Mouse (Mus musculus) liver, adult 2 months (tissue): ENCODE results near the gene Pard3.

Experiments used
- CTCF ChIP-seq: fragments of 200-500 bp; IDR thresholded peaks from 2 replicates; pipeline ENCODE4 v1.5.1; 2011; ENCODE audit warnings: low read depth, low read length, control low read depth
- POLR2A ChIP-seq: fragments of 200-500 bp; IDR thresholded peaks from 2 replicates; pipeline ENCODE4 v1.6.1; 2011; ENCODE audit warnings: low read length, control low read depth; ENCODE audit not compliant: insufficient read depth; ENCODE audit errors: extremely low read depth

- TF ChIP-seq CTCF (no peak), POLR2A (no peak)
These were observed 193.4 kb downstream of the Pard3 start for GRCm38 (mm10) chr8:127257086-127257485.
